Mouse (Mus musculus) cortical plate, adult 2 months (tissue): ENCODE measurements around the gene Nos3. TPM values are rescaled to one million over a fixed set of nuclear protein-coding genes. Genes with fewer than 3 reads are reported as not detected.
A peak's percentile ranks its signal among the peaks of the same experiment; 100 is the strongest.
"Not testable (repeated sequence)": the region's sequence is repeated elsewhere in the genome, so short reads cannot be mapped to it uniquely, and the experiment has no call there.

ENCODE experiments used
- H3K27ac ChIP-seq: fragments of 200-500 bp; 2 replicates; pipeline ENCODE4 v1.5.1; 2012; ENCODE audit warnings: low read length, control low read depth, inconsistent platforms; ENCODE audit not compliant: insufficient read depth
- H3K4me1 ChIP-seq: fragments of 200-500 bp; 2 replicates; pipeline ENCODE4 v1.6.1; 2011; ENCODE audit warnings: low read length; ENCODE audit not compliant: control insufficient read depth, insufficient read depth
- H3K4me3 ChIP-seq: fragments of 200-500 bp; 2 replicates; pipeline ENCODE4 v1.5.1; 2011; ENCODE audit warnings: mild to moderate bottlenecking, low read length, control low read depth; ENCODE audit not compliant: insufficient read depth
- CTCF ChIP-seq: fragments of 200-500 bp; IDR thresholded peaks from 2 replicates; pipeline ENCODE4 v1.5.1; 2011; ENCODE audit warnings: mild to moderate bottlenecking, control low read depth, low read length; ENCODE audit not compliant: insufficient read depth; ENCODE audit errors: extremely low read depth
- POLR2A ChIP-seq: fragments of 200-500 bp; IDR thresholded peaks from 2 replicates; pipeline ENCODE4 v1.6.1; 2011; ENCODE audit warnings: mild to moderate bottlenecking, low read length, control low read depth; ENCODE audit not compliant: insufficient read depth; ENCODE audit errors: extremely low read depth
- polyA plus RNA-seq: library from polyadenylated mRNA; depleted of rRNA; stranded (reverse); fragments of >200 nt; gene quantifications from 2 replicates; pipeline ENCODE4 v1.2.3, GENCODE M21; 2012

Gene Nos3
- polyA plus RNA-seq, 1 experiment = 10.4 TPM

DNA sequence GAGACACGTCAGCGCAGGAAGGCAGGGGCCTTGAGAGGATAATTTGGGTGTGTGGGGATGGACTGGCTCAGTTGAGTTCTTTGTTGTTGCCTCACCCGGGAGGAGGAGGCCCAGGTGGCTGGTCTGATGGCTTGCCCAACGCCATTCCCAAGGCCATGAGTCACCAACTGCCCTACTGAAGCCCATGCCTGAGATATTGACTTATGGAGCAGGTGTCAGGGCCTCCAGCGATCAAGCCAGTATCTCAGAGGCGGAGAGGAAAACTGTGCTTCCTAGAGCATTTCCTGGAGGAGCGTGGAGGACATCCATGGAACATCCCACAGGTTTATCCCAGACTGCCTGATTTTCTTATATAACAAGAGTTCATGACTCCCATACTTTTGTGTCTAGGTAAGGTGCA is 28.1 kb downstream of the Nos3 start:
- Histone ChIP-seq H3K27ac (no peak overlapping the region), H3K4me3 (no peak overlapping the region), H3K4me1 (no peaks in the 10 kb centered on the region)
- no peak for TF ChIP-seq CTCF
- TF ChIP-seq POLR2A = no peak

- no peak for TF ChIP-seq POLR2A
- TF ChIP-seq CTCF = peak; percentile 83
- peak within 1 kb of the TSS; percentile 20 for H3K27ac ChIP-seq
Observed at GRCm38 (mm10) chr5:24393392-24393997, 28.9 kb downstream of the Nos3 start, which contains the start of gene Abcb8. TSS of gene Abcb8 (plus strand) at chr5:24393663.

GRCm38 (mm10) chr5:24394165-24394894 is 29.7 kb downstream of the Nos3 start:
- peak overlapping the region; percentile 20 for H3K27ac ChIP-seq
- no peaks in the 10 kb centered on the region for H3K4me1 ChIP-seq
- peak overlapping the region; percentile 42 for H3K4me3 ChIP-seq
- TF ChIP-seq CTCF = peak; percentile 46; the same call in 1 of the 2 replicates
- TF ChIP-seq POLR2A = peak; percentile 65; the same call in 1 of the 2 replicates

More at GRCm38 (mm10) chr5:24393392-24393997, 28.9 kb downstream of the Nos3 start, which contains the start of gene Abcb8:
- no peaks in the 10 kb centered on the region for H3K4me1 ChIP-seq
- H3K4me3 ChIP-seq = peak within 1 kb of the TSS; percentile 42

DNA sequence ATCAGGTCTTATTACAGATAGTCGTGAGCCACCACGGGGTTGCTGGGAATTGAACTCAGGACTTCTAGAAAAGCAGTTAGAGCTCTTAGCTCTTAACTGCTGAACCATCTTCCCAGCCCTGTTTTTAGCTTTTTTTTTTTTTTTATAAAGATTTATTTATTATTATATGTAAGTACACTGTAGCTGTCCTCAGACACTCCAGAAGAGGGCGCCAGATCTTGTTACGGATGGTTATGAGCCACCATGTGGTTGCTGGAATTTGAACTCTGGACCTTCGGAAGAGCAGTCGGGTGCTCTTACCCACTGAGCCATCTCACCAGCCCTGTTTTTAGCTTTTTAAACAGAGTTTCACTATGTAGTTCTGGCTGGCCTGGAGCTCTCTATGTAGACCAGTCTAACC is 31.6 kb downstream of the Nos3 start:
- H3K4me1 ChIP-seq, H3K27ac ChIP-seq, H3K4me3 ChIP-seq: not testable (repeated sequence)

- H3K27ac ChIP-seq = no peak overlapping the region
- no peak for TF ChIP-seq CTCF
- no peak for TF ChIP-seq POLR2A
Observed at GRCm38 (mm10) chr5:24399686-24400085, 35.1 kb downstream of the Nos3 start.

GRCm38 (mm10) chr5:24400362-24400761 is 35.8 kb downstream of the Nos3 start:
- no peak overlapping the region for H3K4me3 ChIP-seq
- TF ChIP-seq POLR2A (no peak), CTCF (no peak)
- H3K27ac ChIP-seq = no peak overlapping the region
- H3K4me1 ChIP-seq = no peaks in the 10 kb centered on the region

More at GRCm38 (mm10) chr5:24399686-24400085, 35.1 kb downstream of the Nos3 start:
- Histone ChIP-seq H3K4me3 (no peak overlapping the region), H3K4me1 (no peaks in the 10 kb centered on the region)

- H3K4me3 ChIP-seq = no peak overlapping the region
- no peaks in the 10 kb centered on the region for H3K4me1 ChIP-seq
- H3K27ac ChIP-seq = no peak overlapping the region
- no peak for TF ChIP-seq CTCF
- TF ChIP-seq POLR2A = no peak
Observed at GRCm38 (mm10) chr5:24400911-24401605, 36.4 kb downstream of the Nos3 start.

GRCm38 (mm10) chr5:24401969-24402368 is 37.4 kb downstream of the Nos3 start:
- H3K4me3 ChIP-seq = no peak overlapping the region
- no peaks in the 10 kb centered on the region for H3K4me1 ChIP-seq
- TF ChIP-seq CTCF = no peak
- no peak for TF ChIP-seq POLR2A
- no peak overlapping the region for H3K27ac ChIP-seq

- Histone ChIP-seq H3K4me1 (no peaks in the 10 kb centered on the region), H3K27ac (peak overlapping the region; percentile 62; the same call in 1 of the 2 replicates), H3K4me3 (no peak overlapping the region)
- TF ChIP-seq POLR2A (peak; percentile 6; the same call in 1 of the 2 replicates), CTCF (no peak)
Observed at GRCm38 (mm10) chr5:24404594-24405360, 40.2 kb downstream of the Nos3 start.
